Mouse (Mus musculus) C3H10T1/2 (cell line): ENCODE measurements around the gene P2rx4. TPM values are rescaled to one million over a fixed set of nuclear protein-coding genes. Genes with fewer than 3 reads are reported as not detected.

Experiments used
- polyA plus RNA-seq, 2 experiments: library from polyadenylated mRNA; unstranded; fragments of >200 nt; fragmentation: generic; extraction: Trizol; gene quantifications; one replicate each; pipeline ENCODE4 v1.2.1; 2012; ENCODE audit warnings: missing spikeins in 2 of 2

Gene P2rx4
- 10 to 100 TPM in 1 of 2 experiments, 1 to 10 TPM in 1; 7.2 to 38.8 TPM for polyA plus RNA-seq

DNA sequence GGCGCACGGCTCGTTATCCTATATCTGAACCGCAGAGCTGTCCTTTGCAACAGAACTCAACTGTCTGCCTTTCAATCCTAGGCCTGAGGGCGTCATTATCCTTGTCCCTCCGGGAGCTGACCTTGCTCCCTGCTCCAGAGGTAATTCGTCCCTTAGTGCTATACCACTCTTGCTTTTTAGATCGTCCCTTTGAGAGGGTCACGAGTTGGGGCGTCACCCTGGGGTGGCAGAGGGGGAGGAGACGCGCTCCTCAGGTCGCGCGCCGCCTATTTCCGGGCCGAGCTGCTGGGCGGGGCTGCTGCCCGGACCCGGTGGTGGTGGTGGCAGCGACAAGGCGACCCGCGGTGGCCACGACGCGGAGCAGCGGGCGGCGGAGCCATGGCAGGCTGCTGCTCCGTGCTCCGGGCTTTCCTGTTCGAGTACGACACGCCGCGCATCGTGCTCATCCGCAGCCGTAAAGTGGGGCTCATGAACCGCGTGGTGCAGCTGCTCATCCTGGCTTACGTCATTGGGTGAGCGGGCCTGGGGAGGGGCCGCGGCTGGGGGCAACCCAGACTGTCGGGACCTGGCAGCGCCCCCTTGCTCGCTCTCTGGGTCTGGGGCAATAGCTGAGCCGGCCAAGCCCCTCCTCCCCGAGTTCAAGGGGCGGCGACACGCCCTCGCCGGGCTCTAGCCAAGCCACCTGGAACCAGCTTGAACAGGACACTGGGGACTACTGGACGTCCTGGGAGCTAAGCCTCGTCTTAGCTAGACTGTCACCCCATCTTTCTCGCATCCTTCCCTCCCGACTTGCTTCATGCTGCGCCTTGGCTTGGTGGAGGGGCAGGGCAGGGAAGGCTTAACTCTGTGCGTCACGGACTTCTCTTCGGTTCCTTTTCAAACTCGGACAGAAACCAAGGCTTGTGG, at the start of gene P2rx4:
Gene P2rx4 (plus strand): TSS at position 269 of the 906 bp plus-strand sequence.

Other genes with a start within 250 kb of the P2rx4 start
- gene Atp2a2, start 205.3 kb upstream of the P2rx4 start, polyA plus RNA-seq: 10 to 100 TPM in 1 of 2 experiments, 1 to 10 TPM in 1; 6.6 to 33.2 TPM
- 1 to 10 TPM in 1 of 2 experiments, under 1 TPM in 1; 0.49 to 6.4 TPM for gene Ift81, start 93.0 kb upstream of the P2rx4 start, polyA plus RNA-seq
- under 1 TPM; 0.25 to 0.57 TPM for gene P2rx7, start 63.6 kb upstream of the P2rx4 start, polyA plus RNA-seq
- gene Camkk2, start 71.9 kb downstream of the P2rx4 start, polyA plus RNA-seq: 10 to 100 TPM; 14.6 to 15.4 TPM
- 100 to 1,000 TPM; 227 to 329 TPM for gene Anapc5, start 113.8 kb downstream of the P2rx4 start, polyA plus RNA-seq
- 1 to 10 TPM; 1.7 to 7.8 TPM for gene Rnf34, start 142.5 kb downstream of the P2rx4 start, polyA plus RNA-seq